Mouse (Mus musculus): ENCODE measurements around the gene Hmga1. TPM values are rescaled to one million over a fixed set of nuclear protein-coding genes. Genes with fewer than 3 reads are reported as not detected.
A peak's percentile ranks its signal among the peaks of the same experiment; 100 is the strongest.

Gene Hmga1
- polyA plus RNA-seq, 1 experiment from 2014 or later = 194 TPM

- no peak for ATAC-seq (ENCODE audit: insufficient number of reproducible peaks, low FRiP score)
- H3K4me3 ChIP-seq = no peak overlapping the region
- no peak overlapping the region for H3K9ac ChIP-seq
- peaks cover 34% of the 10 kb centered on the region for H3K4me1 ChIP-seq (replicated peaks)
- H3K27me3 ChIP-seq (replicated peaks) = no peaks in the 10 kb centered on the region
- no peaks in the 10 kb centered on the region for H3K36me3 ChIP-seq
- H3K27ac ChIP-seq (ENCODE audit: poor library complexity, severe bottlenecking) = no peak overlapping the region
- H3K4me2 ChIP-seq = no peak overlapping the region
- H3K9me3 ChIP-seq (replicated peaks) = no peaks in the 10 kb centered on the region
- 76% methylated on average over 23 of the region's 23 CpGs for WGBS
These were observed 3.8 kb upstream of the Hmga1 start for GRCm38 (mm10) chr17:27552215-27553201.

DNA sequence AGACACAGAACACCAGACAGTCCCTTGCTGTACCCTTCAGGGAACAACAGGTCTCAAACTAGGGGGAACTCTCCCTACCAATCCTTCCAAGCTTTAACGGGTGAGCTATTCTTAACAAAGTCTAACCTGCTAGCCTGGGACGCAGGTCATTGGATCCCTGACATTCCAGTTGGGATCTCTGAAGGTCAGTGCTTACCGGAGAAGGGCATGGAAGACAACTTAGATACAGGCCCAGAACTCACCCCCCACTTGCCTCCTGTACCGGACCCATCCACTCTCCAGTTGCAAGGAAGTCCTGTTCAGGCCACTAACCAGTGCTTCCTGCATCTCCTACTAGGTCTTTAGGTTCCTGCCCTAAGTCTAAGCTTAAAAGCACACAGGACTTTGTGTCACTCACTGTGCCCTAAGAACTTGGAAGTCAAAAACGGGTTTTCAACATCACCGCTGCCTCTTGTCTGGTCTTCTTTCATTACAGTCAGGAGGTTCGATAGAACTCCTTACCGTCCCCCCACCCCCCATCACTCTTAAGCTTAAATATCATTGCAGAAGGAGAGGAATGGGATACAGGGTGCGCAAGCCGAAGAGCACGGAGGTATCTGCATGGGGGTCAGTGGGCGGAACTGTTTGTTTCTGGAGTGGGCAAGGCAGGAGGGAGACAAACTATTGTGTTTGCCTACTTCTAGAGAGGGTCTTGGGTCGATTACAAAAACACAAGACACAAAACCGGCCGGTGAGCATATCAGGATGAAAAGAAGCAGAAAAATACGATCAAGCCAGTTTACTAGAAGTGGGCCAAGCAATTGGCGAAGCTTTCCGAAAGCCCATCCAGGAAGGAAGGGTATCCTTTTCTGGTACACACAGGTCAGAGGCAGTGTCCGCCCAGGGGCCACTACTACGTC lies 2.0 kb upstream of the Hmga1 start:
- H3K27ac ChIP-seq (ENCODE audit: poor library complexity, severe bottlenecking) = peak overlapping the region; percentile 95
- 41% methylated on average over 20 of the region's 20 CpGs for WGBS

DNA sequence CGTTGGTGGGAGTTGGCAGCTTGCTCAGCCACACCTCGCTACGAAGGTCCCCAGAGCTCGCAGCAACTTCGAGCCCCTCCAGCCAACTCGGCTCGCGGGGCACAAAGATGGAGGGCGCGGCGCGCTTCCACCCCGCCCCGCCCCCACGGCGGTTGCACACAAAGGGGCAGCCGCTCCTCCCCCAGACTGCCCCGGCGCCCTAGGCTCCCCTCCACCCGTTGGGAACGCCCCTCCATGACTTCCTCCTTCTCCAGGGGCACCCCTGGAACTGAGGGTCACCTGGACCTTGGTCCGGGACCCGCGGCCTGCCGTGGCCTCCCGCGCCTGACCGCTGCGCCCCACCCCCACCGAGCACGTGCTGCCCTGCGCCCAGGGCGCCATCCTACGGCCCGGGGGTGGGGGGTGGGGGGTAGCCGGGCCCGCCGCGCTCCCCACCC lies 1.2 kb upstream of the Hmga1 start:
- Histone ChIP-seq H3K4me3 (peak overlapping the region; percentile 78), H3K27me3 (replicated peaks) (no peaks in the 10 kb centered on the region), H3K4me1 (replicated peaks) (peaks cover 43% of the 10 kb centered on the region), H3K4me2 (peak overlapping the region; percentile 96), H3K36me3 (no peaks in the 10 kb centered on the region), H3K9ac (peak overlapping the region; percentile 81), H3K9me3 (replicated peaks) (no peaks in the 10 kb centered on the region), H3K27ac (ENCODE audit: poor library complexity, severe bottlenecking) (peak overlapping the region; percentile 95)
- ATAC-seq (ENCODE audit: insufficient number of reproducible peaks, low FRiP score) = peak; percentile 56
- WGBS = 2% methylated on average over 35 of the region's 39 CpGs

More for the DNA sequence above, 2.0 kb upstream of the Hmga1 start:
- Histone ChIP-seq H3K9me3 (replicated peaks) (no peaks in the 10 kb centered on the region), H3K36me3 (no peaks in the 10 kb centered on the region), H3K27me3 (replicated peaks) (no peaks in the 10 kb centered on the region), H3K9ac (peak overlapping the region; percentile 81), H3K4me3 (peak overlapping the region; percentile 78), H3K4me2 (peak overlapping the region; percentile 96), H3K4me1 (replicated peaks) (peaks cover 43% of the 10 kb centered on the region)
- no peak for ATAC-seq (ENCODE audit: insufficient number of reproducible peaks, low FRiP score)

GRCm38 (mm10) chr17:27555512-27556172 lies 655 bp upstream of the Hmga1 start:
- 0 out of 2 replicates have a peak, but pooled peaks cover 4% of the 10 kb centered on the region for H3K36me3 ChIP-seq
- no peaks in the 10 kb centered on the region for H3K9me3 ChIP-seq (replicated peaks)
- H3K9ac ChIP-seq = peak overlapping the region; percentile 81
- peak overlapping the region; percentile 78 for H3K4me3 ChIP-seq
- no peaks in the 10 kb centered on the region for H3K27me3 ChIP-seq (replicated peaks)
- peaks cover 43% of the 10 kb centered on the region for H3K4me1 ChIP-seq (replicated peaks)
- under 1% methylated on average over 50 of the region's 55 CpGs for WGBS
- H3K4me2 ChIP-seq = peak overlapping the region; percentile 96
- H3K27ac ChIP-seq (ENCODE audit: poor library complexity, severe bottlenecking) = peak overlapping the region; percentile 95
- ATAC-seq (ENCODE audit: insufficient number of reproducible peaks, low FRiP score) = peak; percentile 64

DNA sequence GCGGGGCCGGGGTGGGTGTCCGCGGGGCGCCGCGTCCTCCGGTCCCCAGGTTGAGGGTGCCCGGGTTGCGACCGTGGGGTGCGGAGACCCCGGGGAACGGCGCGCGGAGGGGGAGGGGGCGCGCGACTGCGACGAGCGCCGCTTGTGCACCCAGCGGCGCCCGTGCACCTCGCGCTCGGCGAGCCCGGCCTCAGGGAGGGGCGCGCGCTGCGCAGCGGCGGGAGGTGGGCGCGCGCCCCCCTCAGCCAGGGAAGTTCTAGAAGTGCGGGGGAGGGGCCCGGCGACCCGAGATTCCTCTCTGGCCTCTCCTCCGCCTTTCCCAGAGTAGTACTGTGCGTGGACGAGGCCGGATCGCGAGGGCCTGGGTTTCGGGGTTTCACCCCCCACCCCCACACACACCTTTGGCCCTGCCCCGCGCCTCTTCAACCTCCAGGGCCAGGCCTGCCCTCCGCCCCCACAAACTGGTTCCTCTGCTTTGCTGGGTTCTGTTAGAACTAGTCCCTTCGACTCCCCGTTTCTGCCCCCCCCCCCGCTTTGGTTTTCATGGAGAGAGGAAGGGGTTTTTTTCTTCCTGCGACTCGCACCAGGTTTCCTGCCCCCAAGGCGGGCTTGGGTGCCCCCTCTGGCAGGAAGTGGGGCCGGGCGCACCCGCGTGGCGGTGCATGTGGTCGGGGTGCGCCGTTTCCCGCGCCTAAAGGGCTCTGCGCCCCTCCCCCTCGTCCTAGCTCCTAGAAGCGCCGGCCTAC lies 1.1 kb downstream of the Hmga1 start:
- peak overlapping the region; percentile 96 for H3K4me2 ChIP-seq
- peak overlapping the region; percentile 98 for H3K27ac ChIP-seq (ENCODE audit: poor library complexity, severe bottlenecking)
- H3K27me3 ChIP-seq (replicated peaks) = no peaks in the 10 kb centered on the region
- peak overlapping the region; percentile 92 for H3K9ac ChIP-seq
- peak overlapping the region; percentile 78 for H3K4me3 ChIP-seq
- H3K4me1 ChIP-seq (replicated peaks) = peaks cover 54% of the 10 kb centered on the region
- H3K9me3 ChIP-seq (replicated peaks) = no peaks in the 10 kb centered on the region
- ATAC-seq (ENCODE audit: insufficient number of reproducible peaks, low FRiP score) = peak; percentile 29; the same call in 1 of the 2 replicates
- WGBS = under 1% methylated on average over 70 of the region's 75 CpGs
- H3K36me3 ChIP-seq = peaks cover 14% of the 10 kb centered on the region

- WGBS = 8% methylated on average over 14 of the region's 14 CpGs
- H3K4me3 ChIP-seq = peak overlapping the region; percentile 78
- H3K9me3 ChIP-seq (replicated peaks) = no peaks in the 10 kb centered on the region
- H3K4me2 ChIP-seq = peak overlapping the region; percentile 96
- H3K27ac ChIP-seq (ENCODE audit: poor library complexity, severe bottlenecking) = peak overlapping the region; percentile 98
- H3K27me3 ChIP-seq (replicated peaks) = no peaks in the 10 kb centered on the region
- peak overlapping the region; percentile 92 for H3K9ac ChIP-seq
- H3K4me1 ChIP-seq (replicated peaks) = peaks cover 54% of the 10 kb centered on the region
- ATAC-seq (ENCODE audit: insufficient number of reproducible peaks, low FRiP score) = no peak
- H3K36me3 ChIP-seq = peaks cover 14% of the 10 kb centered on the region
These were observed 1.8 kb downstream of the Hmga1 start for GRCm38 (mm10) chr17:27557927-27558661.

- no peaks in the 10 kb centered on the region for H3K9me3 ChIP-seq (replicated peaks)
- peaks cover 14% of the 10 kb centered on the region for H3K36me3 ChIP-seq
- peak overlapping the region; percentile 96 for H3K4me2 ChIP-seq
- no peak overlapping the region for H3K27ac ChIP-seq (ENCODE audit: poor library complexity, severe bottlenecking)
- ATAC-seq (ENCODE audit: insufficient number of reproducible peaks, low FRiP score) = no peak
- peak overlapping the region; percentile 23; the same call in 1 of the 2 replicates for H3K9ac ChIP-seq
- H3K4me1 ChIP-seq (replicated peaks) = peaks cover 53% of the 10 kb centered on the region
- peak overlapping the region; percentile 4; the same call in 1 of the 2 replicates for H3K4me3 ChIP-seq
- H3K27me3 ChIP-seq (replicated peaks) = no peaks in the 10 kb centered on the region
- WGBS = 11% methylated on average over 5 of the region's 5 CpGs
These were observed 2.5 kb downstream of the Hmga1 start for GRCm38 (mm10) chr17:27558845-27559244.

DNA sequence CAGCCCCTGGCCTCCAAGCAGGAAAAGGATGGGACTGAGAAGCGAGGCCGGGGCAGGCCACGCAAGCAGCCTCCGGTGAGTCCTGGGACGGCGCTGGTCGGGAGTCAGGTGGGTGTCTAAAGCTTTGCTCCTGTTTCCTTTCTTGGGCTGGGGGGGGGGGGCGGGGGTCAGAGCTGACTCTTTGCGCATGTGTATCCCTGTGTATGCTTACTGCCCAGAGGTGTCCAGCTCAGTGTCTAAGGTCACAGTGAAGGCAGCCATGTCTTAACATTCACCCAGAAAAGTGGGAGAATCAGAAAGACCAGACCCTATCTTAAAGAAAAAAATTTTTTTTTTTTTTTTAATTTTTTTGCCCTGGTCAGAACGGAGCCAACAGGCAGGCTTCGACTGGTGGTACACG lies 3.3 kb downstream of the Hmga1 start:
- H3K4me1 ChIP-seq (replicated peaks) = peaks cover 50% of the 10 kb centered on the region
- no peak overlapping the region for H3K9ac ChIP-seq
- peaks cover 14% of the 10 kb centered on the region for H3K36me3 ChIP-seq
- H3K27me3 ChIP-seq (replicated peaks) = no peaks in the 10 kb centered on the region
- H3K4me3 ChIP-seq = no peak overlapping the region
- WGBS = 70% methylated on average over 12 of the region's 12 CpGs
- H3K27ac ChIP-seq (ENCODE audit: poor library complexity, severe bottlenecking) = no peak overlapping the region
- no peak overlapping the region for H3K4me2 ChIP-seq
- ATAC-seq (ENCODE audit: insufficient number of reproducible peaks, low FRiP score) = no peak
- no peaks in the 10 kb centered on the region for H3K9me3 ChIP-seq (replicated peaks)

GRCm38 (mm10) chr17:27560926-27561480 lies 4.7 kb downstream of the Hmga1 start:
- no peak overlapping the region for H3K4me2 ChIP-seq
- no peaks in the 10 kb centered on the region for H3K27me3 ChIP-seq (replicated peaks)
- peaks cover 46% of the 10 kb centered on the region for H3K4me1 ChIP-seq (replicated peaks)
- whole genome bisulfite sequencing = 86% methylated on average over 13 of the region's 13 CpGs
- no peaks in the 10 kb centered on the region for H3K9me3 ChIP-seq (replicated peaks)
- H3K4me3 ChIP-seq = no peak overlapping the region
- no peak for ATAC-seq (ENCODE audit: insufficient number of reproducible peaks, low FRiP score)
- peaks cover 14% of the 10 kb centered on the region for H3K36me3 ChIP-seq
- no peak overlapping the region for H3K9ac ChIP-seq
- no peak overlapping the region for H3K27ac ChIP-seq (ENCODE audit: poor library complexity, severe bottlenecking)

Data from heart, embryonic 12.5 days (tissue).